Mouse (Mus musculus): ENCODE data around the gene Ttll1.

- TF ChIP-seq CTCF (IDR thresholded peaks at IDR 0.05; ENCODE audit: low read depth) (peak; percentile 58), EP300 (optimal IDR thresholded peaks at IDR 0.05) (no peak)
Observed at GRCm38 (mm10) chr15:83531961-83532469, 21.3 kb upstream of the Ttll1 start.

Data from stomach, postnatal 0 days (tissue).